Mouse (Mus musculus) gastrocnemius, postnatal 14 days (tissue): ENCODE measurements around the gene Rab24. TPM values are rescaled to one million over a fixed set of nuclear protein-coding genes. Genes with fewer than 3 reads are reported as not detected.
A peak's percentile ranks its signal among the peaks of the same experiment; 100 is the strongest.

ENCODE experiments used
- DNase-seq: peaks from one replicate; pipeline ENCODE4 v3.0.0; 2021; ENCODE audit warnings: mixed read lengths
- intact Hi-C: fragments of 180-260 bp; cut with DNase I; formaldehyde crosslinking; loops from one replicate; pipeline ENCODE4 v1.15.1; 2025; ENCODE audit warnings: low total_unique reads
- total RNA-seq, 2 experiments: library from RNA; stranded (reverse); gene quantifications; 2 replicates each; pipeline ENCODE4 v1.2.3; 2021

Rab24 gene
- total RNA-seq, 2 experiments from 2014 or later = 31.1 to 31.7 TPM

DNA sequence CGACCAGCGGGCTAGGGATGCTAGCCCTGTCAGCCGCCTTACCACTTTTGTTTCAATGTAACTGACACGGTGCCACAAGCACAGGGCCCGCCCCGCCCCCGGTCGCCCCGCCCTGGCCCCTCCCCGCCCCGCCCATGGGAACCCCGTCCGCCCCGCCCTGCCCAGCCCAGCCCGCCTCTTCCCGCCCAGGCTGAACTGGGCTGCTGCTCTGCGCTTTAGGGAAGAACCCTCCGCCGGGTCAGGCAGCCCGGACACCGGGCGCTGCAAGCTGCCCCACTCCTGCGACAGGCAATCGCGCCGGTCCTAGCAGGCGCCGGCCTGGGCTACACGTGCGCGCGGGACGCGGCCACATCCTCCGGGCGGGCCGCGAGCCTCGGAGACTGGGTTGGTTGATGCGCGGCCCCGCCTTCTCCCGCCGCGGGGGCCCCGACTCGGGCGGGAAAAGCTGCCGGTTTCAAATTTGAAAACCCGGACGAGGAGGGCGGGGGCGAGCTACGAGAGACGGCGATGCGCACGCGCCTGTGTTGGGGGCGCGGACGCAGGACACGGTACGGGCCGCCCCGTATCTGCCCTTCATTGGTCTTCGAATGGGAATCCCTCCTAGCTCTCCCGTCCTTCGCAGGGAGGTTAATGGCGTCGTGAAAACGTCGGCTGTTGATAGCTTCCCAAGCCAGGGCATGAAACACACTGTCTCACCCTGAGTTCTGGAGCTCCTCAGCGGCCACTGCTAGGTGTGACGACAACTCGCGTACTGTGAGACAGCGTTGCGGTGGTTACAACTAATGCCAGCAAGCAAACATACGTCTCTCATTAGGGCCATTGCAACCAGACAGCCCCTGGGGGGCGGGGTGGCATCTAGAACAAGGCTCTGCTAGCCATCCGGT lies 8.2 kb upstream of the Rab24 start, which contains the start of gene Mxd3:
Gene Mxd3 (minus strand): TSS at position 141 of the 884 bp plus-strand sequence.
- DNase-seq = peak; percentile 82
- intact Hi-C loops = no loop called here

DNA sequence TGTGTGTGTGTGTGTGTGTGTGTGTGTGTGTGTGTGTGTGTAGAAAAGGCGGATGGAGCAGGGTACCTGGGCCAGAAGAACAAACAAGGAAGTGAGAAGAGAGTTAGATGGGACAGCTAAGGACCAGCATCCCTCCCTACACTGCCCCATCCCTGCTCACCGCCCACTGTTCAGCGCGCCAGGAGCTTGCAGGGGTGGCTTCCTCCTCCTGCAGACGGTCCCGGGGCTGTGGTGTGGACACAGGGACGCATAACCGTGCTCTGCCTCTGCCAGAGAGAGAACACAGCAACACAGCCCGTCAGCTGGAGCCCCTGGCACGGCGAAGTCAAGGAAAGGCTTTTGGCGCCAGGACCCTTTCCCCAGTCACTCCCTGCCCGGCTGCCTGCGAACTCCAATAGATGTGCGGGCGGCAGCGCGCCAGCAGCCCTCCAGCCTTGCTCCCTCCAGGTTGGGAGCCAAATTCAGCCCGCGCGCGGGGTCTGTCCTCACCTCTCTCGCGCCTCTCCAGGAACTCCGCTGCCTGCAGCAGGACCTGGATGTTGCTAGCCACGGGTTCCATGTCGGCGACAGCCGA lies 7.5 kb upstream of the Rab24 start:
- peak; percentile 51 for DNase-seq

DNA sequence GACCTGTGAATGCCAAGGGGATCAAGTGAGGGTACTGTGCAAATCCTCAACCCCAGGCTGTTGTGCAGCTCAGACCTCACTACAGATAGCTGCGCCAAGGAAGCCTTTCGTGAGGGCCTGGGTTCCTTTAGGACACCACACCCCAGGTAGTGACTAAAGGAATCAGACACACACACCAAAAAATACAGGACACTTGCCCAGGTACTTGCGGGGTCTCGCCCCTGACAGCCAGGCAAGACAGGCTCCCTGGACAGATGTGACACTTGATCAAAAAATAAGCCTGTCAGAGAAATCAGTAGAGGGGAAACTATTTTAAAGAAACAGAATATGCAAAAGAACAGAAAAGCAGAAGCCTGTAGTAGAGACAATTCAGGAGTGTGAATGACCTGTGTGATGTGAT lies 6.9 kb upstream of the Rab24 start:
- intact Hi-C loops = no loop called here
- no peak for DNase-seq

More for the DNA sequence above, 7.5 kb upstream of the Rab24 start:
- intact Hi-C loops = no loop called here

DNA sequence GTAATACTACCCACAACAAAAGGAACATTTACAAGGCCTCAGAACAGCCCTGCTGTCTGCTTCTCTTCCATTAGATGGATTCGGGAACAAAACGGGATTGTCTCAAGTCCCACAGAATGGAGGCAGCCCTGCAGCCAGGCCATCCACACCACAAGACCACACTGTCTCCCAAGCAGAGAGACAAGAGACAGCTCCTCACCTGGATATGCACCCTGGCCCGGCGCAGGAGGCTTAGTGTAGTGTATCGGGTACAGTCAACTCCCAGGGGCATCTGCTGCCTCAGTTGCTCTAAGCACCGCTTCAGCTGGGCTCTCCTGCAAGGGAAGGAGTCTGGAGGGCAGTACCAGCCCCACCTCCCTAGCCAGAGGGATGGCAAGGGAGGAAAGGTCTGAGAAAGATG lies 6.4 kb upstream of the Rab24 start:
- DNase-seq = no peak
- intact Hi-C loops = no loop called here

DNA sequence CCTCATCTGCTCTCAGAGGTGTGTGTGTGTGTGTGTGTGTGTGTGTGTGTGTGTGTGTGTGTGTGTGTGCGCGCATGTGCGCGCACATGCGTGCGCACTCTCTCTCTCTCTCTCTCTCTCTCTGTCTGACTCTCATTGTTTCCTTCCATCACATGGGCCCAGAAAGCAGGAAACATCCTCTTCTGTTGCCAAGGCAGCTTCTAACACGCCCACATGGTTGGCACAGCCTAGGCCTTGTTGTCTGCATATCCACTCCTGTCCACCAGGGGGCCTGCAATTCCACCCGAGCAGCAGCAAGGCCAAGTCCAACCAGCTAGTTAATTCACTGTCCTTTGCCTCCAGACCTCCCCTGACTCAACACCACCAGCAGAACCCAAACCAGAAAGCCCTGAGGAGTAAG lies 5.9 kb upstream of the Rab24 start:
- intact Hi-C loops = no loop called here

DNA sequence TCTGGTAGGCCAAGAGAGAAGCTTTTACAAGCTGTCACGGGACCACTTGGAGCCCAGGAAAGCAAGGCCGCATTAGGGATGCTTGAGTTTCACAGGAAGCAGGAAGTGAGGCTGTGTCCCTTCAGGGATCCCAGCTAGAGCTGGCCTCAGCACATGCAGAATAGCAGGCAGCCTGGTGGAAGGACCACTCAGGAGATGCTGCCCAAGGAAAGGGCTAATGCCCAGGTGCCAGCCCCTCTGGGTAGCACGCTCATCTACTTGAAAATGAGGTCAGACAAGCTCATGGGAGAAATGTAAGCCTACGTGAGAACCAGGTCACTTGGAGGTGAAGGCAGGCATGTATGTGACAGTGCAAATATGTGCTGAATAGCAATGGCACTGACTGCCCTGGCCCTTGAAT lies 5.4 kb upstream of the Rab24 start:
- DNase-seq = no peak
- intact Hi-C loops = no loop called here

More for the DNA sequence above, 5.9 kb upstream of the Rab24 start:
- DNase-seq = peak; percentile 81

DNA sequence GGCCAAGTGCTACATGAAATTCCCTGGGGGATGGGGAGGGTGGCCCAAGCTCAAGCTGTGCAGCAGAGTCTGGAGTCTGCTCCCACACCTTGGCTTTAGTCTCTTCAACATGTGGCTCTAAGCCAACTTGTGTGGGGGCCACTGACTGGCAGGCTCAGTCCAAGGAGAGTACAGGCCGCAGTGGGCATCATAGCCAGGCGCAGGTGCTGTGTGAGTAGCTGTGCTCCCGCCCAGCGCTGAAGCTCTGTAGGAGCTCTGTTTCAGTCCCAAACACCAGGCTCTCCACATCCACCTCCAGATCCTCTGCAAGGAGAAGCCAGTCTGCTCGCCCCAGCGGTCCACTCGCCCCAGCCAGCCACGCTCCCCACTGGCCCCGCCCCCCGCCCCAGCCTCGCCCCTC lies 3.9 kb upstream of the Rab24 start:
- intact Hi-C loops = no loop called here
- DNase-seq = no peak

DNA sequence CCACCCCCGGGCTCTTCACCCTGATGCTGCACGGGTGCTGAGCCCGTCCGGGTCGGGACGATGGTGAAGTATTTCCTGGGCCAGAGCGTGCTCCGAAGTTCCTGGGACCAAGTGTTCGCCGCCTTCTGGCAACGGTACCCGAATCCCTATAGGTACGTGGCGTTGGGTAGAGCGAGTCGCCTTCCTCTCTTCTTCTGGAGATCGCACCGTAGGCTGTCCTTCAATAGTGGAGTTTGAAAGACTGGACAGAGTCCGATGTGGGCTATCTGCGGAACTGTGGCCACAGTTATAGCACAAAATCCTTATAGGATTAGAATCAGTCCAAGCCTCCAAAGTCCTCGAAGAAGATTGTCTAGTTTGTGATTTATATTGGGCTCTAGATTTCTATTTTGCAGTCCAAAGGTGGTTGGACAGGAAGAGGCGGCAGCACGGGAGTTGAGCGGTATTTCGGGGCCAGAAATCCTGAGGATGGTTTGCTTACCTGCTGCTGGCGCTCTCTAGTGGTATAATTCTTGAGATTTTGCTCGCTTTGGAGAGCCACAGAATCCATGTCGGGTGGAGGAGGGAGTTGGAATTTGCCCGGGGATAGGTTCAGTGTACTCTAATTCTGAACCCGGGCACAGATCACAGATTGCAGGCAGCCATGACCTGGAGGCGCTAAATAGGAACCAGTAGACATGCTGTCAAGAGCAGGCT lies 532 bp upstream of the Rab24 start:
- no peak for DNase-seq
- intact Hi-C loops = no loop called here

DNA sequence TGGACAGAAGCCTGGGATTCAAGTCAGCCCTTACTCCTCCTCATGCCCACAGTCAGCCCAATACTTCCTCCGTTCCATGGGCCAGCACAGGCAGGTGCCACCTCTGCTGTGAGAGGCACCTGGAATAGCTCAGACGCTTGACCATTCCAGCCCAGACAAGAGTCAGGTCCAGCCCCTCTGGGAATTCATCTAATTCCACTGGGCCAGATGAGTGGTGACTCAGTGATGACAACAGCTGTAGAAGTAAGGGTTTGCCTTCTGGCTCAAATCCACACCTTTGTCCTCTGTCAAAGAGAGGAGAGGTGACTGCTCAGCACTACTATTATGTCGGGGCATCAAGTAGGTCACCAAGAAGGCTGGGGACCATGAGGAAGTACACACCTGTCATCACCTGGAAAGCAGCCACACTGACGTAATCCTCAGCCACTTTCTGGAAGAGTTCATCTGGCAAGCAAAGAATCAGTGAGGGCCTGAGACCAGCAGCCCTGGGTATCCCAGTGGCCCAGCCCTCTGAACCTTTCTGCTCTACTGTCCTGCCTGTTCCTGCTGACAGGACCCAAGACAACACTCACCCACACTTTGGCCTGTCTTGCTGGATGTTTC lies 1.7 kb downstream of the Rab24 start, which contains the start of gene Prelid1:
Gene Prelid1 (plus strand): TSS at position 570 of the 603 bp plus-strand sequence.
- intact Hi-C loops = no loop called here
- DNase-seq = no peak

DNA sequence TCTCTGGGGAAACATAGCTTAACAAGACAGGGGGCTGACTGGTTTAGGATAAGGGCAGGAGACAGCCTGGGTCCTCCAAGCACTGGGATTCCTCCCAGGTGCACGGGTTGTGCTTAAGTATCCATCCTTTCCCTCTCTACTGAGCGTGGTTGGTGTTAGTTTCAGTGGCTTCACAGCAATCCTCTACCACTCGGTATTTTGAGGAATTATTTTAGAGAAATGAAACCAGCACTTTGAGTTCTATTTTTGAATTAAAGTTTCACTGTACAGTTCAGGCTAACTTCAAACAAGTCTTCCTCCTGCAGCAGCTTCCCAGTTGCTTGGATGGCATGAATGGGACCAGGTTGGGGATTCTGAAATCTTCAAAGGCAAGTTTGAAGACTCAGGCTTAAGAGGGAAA lies 3.4 kb downstream of the Rab24 start:
- no peak for DNase-seq
- intact Hi-C loops = no loop called here

DNA sequence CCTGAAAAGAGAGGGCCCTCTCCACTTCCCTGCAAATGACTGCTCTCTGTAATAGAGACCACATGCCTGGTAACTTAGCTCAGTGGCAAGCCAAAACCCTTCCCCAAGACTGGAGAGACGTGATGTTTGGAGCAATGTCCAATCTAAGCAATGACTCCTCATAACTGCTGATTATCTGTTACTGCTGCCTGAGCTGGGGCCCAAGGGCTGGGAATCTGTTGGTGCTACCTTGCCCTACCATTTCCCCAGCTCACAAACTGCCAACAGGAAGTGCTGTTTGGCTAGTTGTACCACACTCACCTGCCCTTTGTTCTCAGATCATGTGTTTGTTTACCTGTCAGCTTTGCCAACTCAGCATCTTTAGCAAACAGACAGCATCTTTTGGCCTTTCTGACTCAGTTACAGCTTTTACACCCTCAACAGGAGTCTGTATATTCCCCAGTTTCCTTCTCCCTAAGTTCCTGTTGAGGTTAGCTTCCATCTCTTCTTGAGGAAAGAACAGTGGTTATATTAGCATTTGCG lies 6.8 kb downstream of the Rab24 start:
- no peak for DNase-seq
- intact Hi-C loops = no loop called here

DNA sequence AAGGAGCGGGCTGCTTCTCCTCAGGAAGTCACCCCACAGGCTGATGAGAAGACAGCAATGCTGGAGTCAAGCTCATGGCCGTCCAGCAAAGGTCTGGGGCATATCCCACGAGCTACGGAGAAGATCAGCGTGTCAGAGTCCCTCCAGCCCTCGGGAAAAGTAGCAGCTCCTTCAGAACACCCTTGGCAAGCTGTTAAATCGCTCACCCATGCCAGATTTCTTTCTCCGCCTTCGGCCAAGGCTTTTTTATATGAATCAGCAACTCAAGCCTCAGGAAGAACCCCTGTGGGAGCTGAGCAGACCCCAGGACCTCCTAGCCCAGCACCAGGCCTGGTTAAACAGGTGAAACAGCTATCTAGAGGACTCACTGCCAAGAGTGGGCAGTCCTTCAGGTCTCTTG lies 8.7 kb downstream of the Rab24 start:
- intact Hi-C loops = no loop called here
- no peak for DNase-seq

DNA sequence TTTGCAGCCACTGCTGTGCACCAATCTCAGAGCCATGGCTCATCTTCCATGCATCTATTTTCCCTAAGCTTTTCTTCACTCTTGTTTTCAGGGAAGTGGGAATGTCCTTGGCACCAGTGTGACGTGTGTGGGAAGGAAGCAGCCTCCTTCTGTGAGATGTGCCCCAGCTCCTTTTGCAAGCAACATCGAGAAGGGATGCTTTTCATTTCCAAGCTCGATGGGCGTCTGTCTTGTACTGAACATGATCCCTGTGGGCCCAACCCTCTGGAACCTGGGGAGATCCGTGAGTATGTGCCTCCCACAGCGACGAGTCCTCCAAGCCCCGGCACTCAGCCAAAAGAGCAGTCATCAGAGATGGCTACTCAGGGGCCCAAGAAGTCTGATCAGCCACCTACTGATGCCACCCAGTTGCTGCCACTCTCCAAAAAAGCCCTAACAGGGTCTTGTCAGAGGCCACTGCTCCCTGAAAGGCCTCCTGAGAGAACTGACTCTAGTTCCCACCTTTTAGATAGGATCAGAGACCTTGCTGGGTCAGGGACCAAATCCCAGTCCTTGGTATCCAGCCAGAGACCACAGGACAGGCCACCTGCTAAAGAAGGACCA lies 9.6 kb downstream of the Rab24 start:
- intact Hi-C loops = no loop called here
- no peak for DNase-seq

DNA sequence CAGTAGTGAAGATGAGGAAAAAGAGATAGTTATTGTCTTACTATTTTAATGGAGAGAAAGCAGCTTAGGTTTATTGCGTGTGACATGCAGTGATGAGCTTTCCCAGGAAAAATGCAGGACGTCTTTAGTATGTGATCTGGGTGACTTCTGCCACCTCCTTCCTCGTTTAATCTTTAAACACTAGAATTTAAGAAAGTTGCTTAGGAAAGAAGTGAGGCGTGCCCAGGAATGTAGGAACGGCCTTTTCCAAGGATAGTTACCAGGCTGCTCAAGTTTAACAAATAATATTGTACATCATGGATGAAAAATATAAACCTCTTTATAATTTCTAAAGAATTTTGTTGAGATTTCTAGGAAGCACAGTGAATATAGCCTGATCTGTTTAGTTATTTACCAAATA lies 20.8 kb downstream of the Rab24 start:
- DNase-seq = no peak
- intact Hi-C loops = no loop called here

DNA sequence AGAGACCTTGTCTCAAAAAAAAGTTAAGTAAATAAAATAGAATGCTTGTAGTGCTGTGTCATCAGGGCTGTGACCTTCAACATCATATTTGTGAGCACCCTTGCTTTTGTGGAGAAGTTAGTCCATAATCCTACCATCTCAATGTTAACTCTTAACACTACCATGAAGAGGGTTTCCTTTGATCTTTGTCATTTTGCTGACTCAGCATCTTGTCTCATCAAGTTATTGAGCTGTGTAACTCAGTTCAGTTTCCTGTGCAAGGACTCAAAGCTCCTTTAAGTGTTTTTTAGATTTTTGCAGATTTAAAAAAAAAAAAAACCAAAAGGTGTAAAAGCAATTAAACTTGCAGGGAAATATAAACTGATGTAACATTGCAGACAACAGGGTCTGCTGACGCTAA lies 25.0 kb downstream of the Rab24 start:
- DNase-seq = no peak
- intact Hi-C loops = no loop called here

DNA sequence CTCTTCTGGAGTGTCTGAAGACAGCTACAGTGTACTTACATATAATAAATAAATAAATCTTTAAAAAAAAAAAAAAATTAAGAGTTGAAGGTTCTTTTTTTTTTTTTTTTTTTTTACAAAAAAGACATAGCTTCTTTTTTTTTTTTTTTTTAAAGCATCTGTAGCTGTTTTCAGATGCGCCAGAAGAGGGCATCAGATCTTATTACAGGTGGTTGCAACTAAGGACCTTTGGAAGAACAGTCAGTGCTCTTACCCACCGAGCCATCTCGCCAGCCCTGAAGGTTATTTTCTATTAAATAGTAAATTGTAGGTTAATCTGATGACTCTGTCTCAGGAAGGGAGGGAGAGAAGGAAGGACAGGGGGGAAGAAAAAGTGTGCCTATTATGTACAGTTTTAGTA lies 32.9 kb downstream of the Rab24 start:
- no peak for DNase-seq
- intact Hi-C loops = no loop called here

DNA sequence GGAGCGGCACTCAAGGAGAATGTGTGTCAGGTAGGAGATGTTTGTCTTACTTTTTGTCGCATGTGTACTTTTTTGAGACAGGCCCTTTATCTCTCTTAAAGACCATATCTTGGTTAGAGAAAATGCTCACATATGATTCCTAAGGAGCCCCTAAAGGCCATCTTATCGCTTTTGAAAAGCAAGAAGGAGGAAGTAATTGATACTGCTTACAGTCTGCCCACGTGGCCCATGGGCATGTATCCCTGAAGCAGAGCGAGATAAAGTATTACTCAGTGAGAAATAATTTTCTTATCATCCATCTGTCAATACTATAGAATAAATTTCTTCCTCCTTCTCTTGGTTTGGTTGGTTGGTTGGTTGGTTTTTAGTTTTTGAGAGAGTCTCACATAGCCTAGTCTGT lies 44.1 kb downstream of the Rab24 start:
- DNase-seq = no peak
- intact Hi-C loops = no loop called here

DNA sequence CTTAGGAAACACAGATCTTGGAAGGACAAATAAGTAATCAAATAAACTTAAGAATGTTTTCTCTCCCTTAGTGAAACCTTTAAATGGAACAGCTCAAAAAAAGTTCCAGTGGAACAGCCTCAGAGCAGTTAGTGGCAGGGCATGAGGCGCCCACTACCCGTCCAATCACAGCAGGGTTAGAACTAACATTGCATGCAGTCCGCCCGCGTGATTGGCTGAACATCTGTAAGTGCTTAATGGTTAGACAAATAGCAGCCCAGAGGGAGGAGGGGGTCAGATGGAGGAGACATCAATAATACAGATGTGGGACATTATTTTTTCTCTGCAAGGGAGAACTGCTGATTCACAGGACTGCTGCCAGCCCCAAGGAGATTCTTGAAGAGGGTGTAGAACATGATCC lies 44.5 kb downstream of the Rab24 start:
- peak; percentile 3 for DNase-seq
- intact Hi-C loops = no loop called here
